Mouse (Mus musculus) lung, postnatal 4 days (tissue): ENCODE measurements at regions not wholly inside any gene's neighbourhood (a gene's known extent, or its start where the extent isn't known, plus 50 kb on each side); places are given as distances from the start of the nearest gene placed in this dataset.
"Not testable (repeated sequence)": the region's sequence is repeated elsewhere in the genome, so short reads cannot be mapped to it uniquely, and the experiment has no call there.

Experiments used
- DNase-seq, 2 experiments: peaks; one replicate each; pipeline ENCODE4 v3.0.0; 2021

GRCm38 (mm10) chr12:11518379-11518778 is 62.5 kb downstream of the Rad51ap2 start:
- DNase-seq, result no peak

- no peak for DNase-seq
Observed at GRCm38 (mm10) chr12:11562891-11563290, 107.0 kb downstream of the Rad51ap2 start.

GRCm38 (mm10) chr12:11570160-11570559 is 114.3 kb downstream of the Rad51ap2 start:
- no peak for DNase-seq

- DNase-seq, result no peak
Observed at GRCm38 (mm10) chr12:11603946-11604345, 148.1 kb downstream of the Rad51ap2 start.

- no peak for DNase-seq
Observed at GRCm38 (mm10) chr12:11608733-11609132, 152.9 kb downstream of the Rad51ap2 start.

- DNase-seq, result no peak
Observed at GRCm38 (mm10) chr12:11611656-11612055, 155.8 kb downstream of the Rad51ap2 start.

- no peak for DNase-seq
Observed at GRCm38 (mm10) chr12:11615237-11615636, 159.4 kb downstream of the Rad51ap2 start.

- no peak for DNase-seq
Observed at GRCm38 (mm10) chr12:11623561-11623960, 167.7 kb downstream of the Rad51ap2 start.

GRCm38 (mm10) chr12:11630178-11630577 is 174.3 kb downstream of the Rad51ap2 start:
- no peak for DNase-seq

- DNase-seq, result no peak
Observed at GRCm38 (mm10) chr12:11631790-11632189, 175.9 kb downstream of the Rad51ap2 start.

- DNase-seq, result no peak
Observed at GRCm38 (mm10) chr12:11673281-11673680, 217.4 kb downstream of the Rad51ap2 start.

GRCm38 (mm10) chr12:11694797-11695196 is 238.9 kb downstream of the Rad51ap2 start:
- no peak for DNase-seq

- no peak for DNase-seq
Observed at GRCm38 (mm10) chr12:11708879-11709602, 253.2 kb downstream of the Rad51ap2 start.

GRCm38 (mm10) chr12:11717633-11718032 is 261.8 kb downstream of the Rad51ap2 start:
- no peak for DNase-seq

- no peak for DNase-seq
Observed at GRCm38 (mm10) chr12:11751471-11751870, 295.6 kb downstream of the Rad51ap2 start.

GRCm38 (mm10) chr12:11754184-11754907 is 298.5 kb downstream of the Rad51ap2 start:
- DNase-seq, result no peak

- no peak for DNase-seq
Observed at GRCm38 (mm10) chr12:11802326-11802725, 346.4 kb downstream of the Rad51ap2 start.

GRCm38 (mm10) chr12:11803162-11803561 is 347.3 kb downstream of the Rad51ap2 start:
- DNase-seq, result no peak

GRCm38 (mm10) chr12:11829701-11830100 is 373.8 kb downstream of the Rad51ap2 start:
- DNase-seq, result no peak

GRCm38 (mm10) chr12:11831292-11831691 is 375.4 kb downstream of the Rad51ap2 start:
- DNase-seq, result no peak

GRCm38 (mm10) chr12:11837819-11838472 is 382.1 kb downstream of the Rad51ap2 start:
- peak; percentile 43 to 78 for DNase-seq

- DNase-seq, result no peak
Observed at GRCm38 (mm10) chr12:11851034-11851433, 395.2 kb downstream of the Rad51ap2 start.

GRCm38 (mm10) chr12:11881809-11882208 is 380.1 kb upstream of the Fam49a start:
- DNase-seq, result not testable (repeated sequence)

- DNase-seq, result no peak
Observed at GRCm38 (mm10) chr12:11887291-11887690, 374.6 kb upstream of the Fam49a start.
